Mouse (Mus musculus) limb, embryonic 13.5 days (tissue): ENCODE data around the gene Jarid2. TPM values are rescaled to one million over a fixed set of nuclear protein-coding genes. Genes with fewer than 3 reads are reported as not detected.

Source experiments
- ATAC-seq: fragments of 200-750 bp; cut with Nextera tagmentation; 2 replicates; pipeline ENCODE4 v1.8.0; 2017; ENCODE audit warnings: low read depth, moderate number of reproducible peaks, moderate TSS enrichment; ENCODE audit not compliant: low FRiP score
- H3K27ac ChIP-seq: fragments of 300-500 bp; sonication (generic); 2 replicates; pipeline ENCODE4 v1.5.1; 2015; ENCODE audit warnings: inconsistent platforms, mild to moderate bottlenecking, moderate library complexity
- H3K27me3 ChIP-seq: fragments of 300-500 bp; sonication (generic); 2 replicates; pipeline ENCODE4 v1.6.1; 2015; ENCODE audit warnings: mild to moderate bottlenecking, inconsistent platforms
- H3K36me3 ChIP-seq: fragments of 300-500 bp; sonication (generic); 2 replicates; pipeline ENCODE4 v1.6.1; 2015; ENCODE audit warnings: inconsistent platforms, mild to moderate bottlenecking, moderate library complexity
- H3K4me1 ChIP-seq: fragments of 300-500 bp; sonication (generic); 2 replicates; pipeline ENCODE4 v1.6.1; 2015; ENCODE audit warnings: inconsistent platforms
- H3K4me2 ChIP-seq: fragments of 300-500 bp; sonication (generic); replicated peaks from 2 replicates; pipeline ENCODE4 v1.6.1; 2015; ENCODE audit warnings: inconsistent platforms, mild to moderate bottlenecking, moderate library complexity
- H3K4me3 ChIP-seq: fragments of 300-500 bp; sonication (generic); 2 replicates; pipeline ENCODE4 v1.5.1; 2015; ENCODE audit warnings: moderate library complexity, mild to moderate bottlenecking, inconsistent platforms
- H3K9ac ChIP-seq: fragments of 300-500 bp; sonication (generic); 2 replicates; pipeline ENCODE4 v1.6.1; 2015; ENCODE audit warnings: mild to moderate bottlenecking, inconsistent platforms
- H3K9me3 ChIP-seq: fragments of 300-500 bp; sonication (generic); 2 replicates; pipeline ENCODE4 v1.6.1; 2016; ENCODE audit warnings: inconsistent platforms
- WGBS: fragments of 180-500 bp; shearing (Covaris S2); methylation state at CpG from one replicate; pipeline ENCODE4 v1.1.7; 2015; 5-methylcytosine and 5-hydroxymethylcytosine counted together
- polyA plus RNA-seq: library from polyadenylated mRNA; unstranded; fragments of >200 nt; fragmentation: Nextera tagmentation; extraction: Ambion mirVana; gene quantifications from 2 replicates; pipeline ENCODE4 v1.2.1, GENCODE M21; 2015

Gene Jarid2
- 48.3 and 53.8 TPM in 2 replicates for polyA plus RNA-seq

GRCm38 (mm10) chr13:44729424-44729971 lies at the start of gene Jarid2:
TSS of gene Jarid2 (plus strand) at chr13:44729474.
- no peaks in the 10 kb centered on the region for H3K36me3 ChIP-seq
- peak within 1 kb of the TSS; percentile 93 for H3K27ac ChIP-seq
- under 1% methylated on average over 31 of the region's 31 CpGs for WGBS
- H3K4me2 ChIP-seq = peak within 1 kb of the TSS; percentile 81
- H3K27me3 ChIP-seq = no peaks in the 10 kb centered on the region
- peaks cover 19% of the 10 kb centered on the region for H3K4me1 ChIP-seq
- peak within 1 kb of the TSS; percentile 80 for H3K4me3 ChIP-seq
- no peak for ATAC-seq
- H3K9ac ChIP-seq = peak within 1 kb of the TSS; percentile 90
- no peaks in the 10 kb centered on the region for H3K9me3 ChIP-seq

GRCm38 (mm10) chr13:44681051-44681450 lies 48.2 kb upstream of the Jarid2 start:
- no peak overlapping the region for H3K4me3 ChIP-seq
- ATAC-seq = no peak
- peaks cover 9% of the 10 kb centered on the region for H3K4me1 ChIP-seq
- no peak overlapping the region for H3K4me2 ChIP-seq
- no peaks in the 10 kb centered on the region for H3K9me3 ChIP-seq
- H3K9ac ChIP-seq = no peak overlapping the region
- H3K27ac ChIP-seq = no peak overlapping the region
- H3K36me3 ChIP-seq = no peaks in the 10 kb centered on the region
- 47% methylated on average over 7 of the region's 7 CpGs for WGBS
- no peaks in the 10 kb centered on the region for H3K27me3 ChIP-seq

GRCm38 (mm10) chr13:44688140-44688539 lies 41.1 kb upstream of the Jarid2 start:
- no peak for ATAC-seq
- no peaks in the 10 kb centered on the region for H3K36me3 ChIP-seq

GRCm38 (mm10) chr13:44697628-44698027 lies 31.6 kb upstream of the Jarid2 start:
- ATAC-seq = no peak
- 88% methylated on average over 10 of the region's 10 CpGs for WGBS

More at GRCm38 (mm10) chr13:44688140-44688539, 41.1 kb upstream of the Jarid2 start:
- Histone ChIP-seq H3K4me3 (no peak overlapping the region), H3K9me3 (no peaks in the 10 kb centered on the region), H3K4me1 (0 out of 2 replicates have a peak, but pooled peaks cover 3% of the 10 kb centered on the region), H3K27ac (no peak overlapping the region), H3K9ac (no peak overlapping the region), H3K27me3 (no peaks in the 10 kb centered on the region), H3K4me2 (no peak overlapping the region)
- WGBS = 49% methylated on average over 3 of the region's 3 CpGs

GRCm38 (mm10) chr13:44704036-44704801 lies 25.1 kb upstream of the Jarid2 start:
- Histone ChIP-seq H3K4me2 (no peak overlapping the region), H3K4me3 (no peak overlapping the region), H3K36me3 (no peaks in the 10 kb centered on the region), H3K4me1 (no peaks in the 10 kb centered on the region), H3K9ac (no peak overlapping the region), H3K9me3 (no peaks in the 10 kb centered on the region), H3K27ac (no peak overlapping the region), H3K27me3 (no peaks in the 10 kb centered on the region)
- no peak for ATAC-seq
- WGBS = 82% methylated on average over 15 of the region's 15 CpGs

More at GRCm38 (mm10) chr13:44697628-44698027, 31.6 kb upstream of the Jarid2 start:
- H3K4me3 ChIP-seq = no peak overlapping the region
- no peaks in the 10 kb centered on the region for H3K4me1 ChIP-seq
- H3K27me3 ChIP-seq = no peaks in the 10 kb centered on the region
- no peak overlapping the region for H3K9ac ChIP-seq
- H3K9me3 ChIP-seq = no peaks in the 10 kb centered on the region
- H3K27ac ChIP-seq = no peak overlapping the region
- H3K4me2 ChIP-seq = no peak overlapping the region
- no peaks in the 10 kb centered on the region for H3K36me3 ChIP-seq

GRCm38 (mm10) chr13:44705031-44705742 lies 24.1 kb upstream of the Jarid2 start:
- no peaks in the 10 kb centered on the region for H3K4me1 ChIP-seq
- no peaks in the 10 kb centered on the region for H3K9me3 ChIP-seq
- 46% methylated on average over 14 of the region's 14 CpGs for WGBS

GRCm38 (mm10) chr13:44705743-44706044 lies 23.6 kb upstream of the Jarid2 start:
- no peaks in the 10 kb centered on the region for H3K27me3 ChIP-seq
- no peaks in the 10 kb centered on the region for H3K9me3 ChIP-seq
- no peak overlapping the region for H3K4me3 ChIP-seq
- no peak overlapping the region for H3K27ac ChIP-seq
- ATAC-seq = no peak
- H3K9ac ChIP-seq = no peak overlapping the region
- peaks cover 3% of the 10 kb centered on the region; the same call in 1 of the 2 replicates for H3K4me1 ChIP-seq
- WGBS = 48% methylated on average over 7 of the region's 7 CpGs
- H3K36me3 ChIP-seq = no peaks in the 10 kb centered on the region
- no peak overlapping the region for H3K4me2 ChIP-seq

More at GRCm38 (mm10) chr13:44705031-44705742, 24.1 kb upstream of the Jarid2 start:
- no peak overlapping the region for H3K9ac ChIP-seq
- no peaks in the 10 kb centered on the region for H3K36me3 ChIP-seq
- H3K4me2 ChIP-seq = no peak overlapping the region
- H3K4me3 ChIP-seq = no peak overlapping the region
- no peaks in the 10 kb centered on the region for H3K27me3 ChIP-seq
- no peak for ATAC-seq
- H3K27ac ChIP-seq = no peak overlapping the region

GRCm38 (mm10) chr13:44706206-44706915 lies 22.9 kb upstream of the Jarid2 start:
- no peaks in the 10 kb centered on the region for H3K9me3 ChIP-seq
- ATAC-seq = no peak

GRCm38 (mm10) chr13:44707176-44707575 lies 22.1 kb upstream of the Jarid2 start:
- Histone ChIP-seq H3K27ac (no peak overlapping the region), H3K9ac (no peak overlapping the region), H3K4me2 (no peak overlapping the region), H3K36me3 (no peaks in the 10 kb centered on the region), H3K4me3 (no peak overlapping the region), H3K9me3 (no peaks in the 10 kb centered on the region), H3K27me3 (no peaks in the 10 kb centered on the region), H3K4me1 (peaks cover 13% of the 10 kb centered on the region)
- no peak for ATAC-seq
- WGBS = 74% methylated on average over 5 of the region's 5 CpGs

More at GRCm38 (mm10) chr13:44706206-44706915, 22.9 kb upstream of the Jarid2 start:
- Histone ChIP-seq H3K27ac (no peak overlapping the region), H3K4me3 (no peak overlapping the region), H3K36me3 (no peaks in the 10 kb centered on the region), H3K27me3 (no peaks in the 10 kb centered on the region), H3K4me2 (no peak overlapping the region), H3K4me1 (peaks cover 9% of the 10 kb centered on the region), H3K9ac (no peak overlapping the region)
- 73% methylated on average over 10 of the region's 10 CpGs for whole genome bisulfite sequencing

GRCm38 (mm10) chr13:44708336-44709017 lies 20.8 kb upstream of the Jarid2 start:
- no peaks in the 10 kb centered on the region for H3K27me3 ChIP-seq
- no peak overlapping the region for H3K4me3 ChIP-seq
- no peak overlapping the region for H3K4me2 ChIP-seq
- H3K4me1 ChIP-seq = peaks cover 15% of the 10 kb centered on the region
- WGBS = 92% methylated on average over 14 of the region's 14 CpGs
- H3K36me3 ChIP-seq = no peaks in the 10 kb centered on the region
- ATAC-seq = no peak
- no peak overlapping the region for H3K27ac ChIP-seq
- H3K9me3 ChIP-seq = no peaks in the 10 kb centered on the region
- H3K9ac ChIP-seq = no peak overlapping the region

- 70% methylated on average over 8 of the region's 8 CpGs for WGBS
These were observed 19.4 kb upstream of the Jarid2 start for GRCm38 (mm10) chr13:44709747-44710480.

More at GRCm38 (mm10) chr13:44709747-44710480, 19.4 kb upstream of the Jarid2 start:
- ATAC-seq = no peak
- H3K27ac ChIP-seq = no peak overlapping the region
- no peaks in the 10 kb centered on the region for H3K27me3 ChIP-seq
- no peak overlapping the region for H3K4me3 ChIP-seq
- no peaks in the 10 kb centered on the region for H3K36me3 ChIP-seq
- H3K9me3 ChIP-seq = no peaks in the 10 kb centered on the region
- no peak overlapping the region for H3K4me2 ChIP-seq
- no peak overlapping the region for H3K9ac ChIP-seq
- peaks cover 15% of the 10 kb centered on the region for H3K4me1 ChIP-seq
